Mouse (Mus musculus): ENCODE data around the gene Bean1.

Gene Bean1

GRCm38 (mm10) chr8:104170118-104171049, at the start of gene Bean1:
Bean1 (plus strand) TSS chr8:104170442.
- DNase-seq (ENCODE audit: low read depth): no peak

GRCm38 (mm10) chr8:104121640-104122416, 48.4 kb upstream of the Bean1 start:
- no peak for DNase-seq (ENCODE audit: low read depth)

- DNase-seq (ENCODE audit: low read depth): no peak
Measured at GRCm38 (mm10) chr8:104123080-104123657, 47.1 kb upstream of the Bean1 start.

- DNase-seq (ENCODE audit: low read depth): no peak
Measured at GRCm38 (mm10) chr8:104124534-104124933, 45.7 kb upstream of the Bean1 start.

GRCm38 (mm10) chr8:104127160-104127883, 42.9 kb upstream of the Bean1 start:
- no peak for DNase-seq (ENCODE audit: low read depth)

- DNase-seq (ENCODE audit: low read depth): no peak
Measured at GRCm38 (mm10) chr8:104130916-104131315, 39.3 kb upstream of the Bean1 start.

- DNase-seq (ENCODE audit: low read depth): no peak
Measured at GRCm38 (mm10) chr8:104131414-104131975, 38.7 kb upstream of the Bean1 start.

- DNase-seq (ENCODE audit: low read depth): no peak
Measured at GRCm38 (mm10) chr8:104134521-104134920, 35.7 kb upstream of the Bean1 start.

GRCm38 (mm10) chr8:104136277-104136676, 34.0 kb upstream of the Bean1 start:
- peak; percentile 3 for DNase-seq (ENCODE audit: low read depth)

GRCm38 (mm10) chr8:104137636-104138035, 32.6 kb upstream of the Bean1 start:
- no peak for DNase-seq (ENCODE audit: low read depth)

- no peak for DNase-seq (ENCODE audit: low read depth)
Measured at GRCm38 (mm10) chr8:104140611-104141010, 29.6 kb upstream of the Bean1 start.

GRCm38 (mm10) chr8:104142415-104142814, 27.8 kb upstream of the Bean1 start:
- DNase-seq (ENCODE audit: low read depth): no peak

GRCm38 (mm10) chr8:104143379-104143778, 26.9 kb upstream of the Bean1 start:
- no peak for DNase-seq (ENCODE audit: low read depth)

GRCm38 (mm10) chr8:104144434-104145216, 25.6 kb upstream of the Bean1 start:
- DNase-seq (ENCODE audit: low read depth): no peak

- peak; percentile 78 for DNase-seq (ENCODE audit: low read depth)
Measured at GRCm38 (mm10) chr8:104145981-104146689, 24.1 kb upstream of the Bean1 start.

- no peak for DNase-seq (ENCODE audit: low read depth)
Measured at GRCm38 (mm10) chr8:104146717-104147494, 23.3 kb upstream of the Bean1 start.

GRCm38 (mm10) chr8:104147947-104148346, 22.3 kb upstream of the Bean1 start:
- DNase-seq (ENCODE audit: low read depth): no peak

- DNase-seq (ENCODE audit: low read depth): no peak
Measured at GRCm38 (mm10) chr8:104160731-104161130, 9.5 kb upstream of the Bean1 start.

GRCm38 (mm10) chr8:104169461-104169860, 781 bp upstream of the Bean1 start:
- DNase-seq (ENCODE audit: low read depth): no peak
